Mouse (Mus musculus) thymus, adult 18-20 months (tissue): ENCODE data around the gene Pex14.

Experiments
- DNase-seq, 2 experiments: peaks; one replicate each; pipeline ENCODE4 v3.0.0; 2022; ENCODE audit warnings: mixed read lengths in 2 of 2

Pex14 gene

GRCm38 (mm10) chr4:148982274-148982673 lies 117.4 kb downstream of the Pex14 start:
- no peak for DNase-seq

- no peak for DNase-seq
Measured at GRCm38 (mm10) chr4:148979837-148980236, 119.8 kb downstream of the Pex14 start.

GRCm38 (mm10) chr4:148978926-148979325 lies 120.8 kb downstream of the Pex14 start:
- DNase-seq = no peak

GRCm38 (mm10) chr4:148978221-148978855 lies 121.3 kb downstream of the Pex14 start:
- no peak for DNase-seq

- DNase-seq = no peak
Measured at GRCm38 (mm10) chr4:148974833-148975232, 124.8 kb downstream of the Pex14 start.

- no peak for DNase-seq
Measured at GRCm38 (mm10) chr4:148973387-148973786, 126.3 kb downstream of the Pex14 start.

GRCm38 (mm10) chr4:148972707-148973106 lies 127.0 kb downstream of the Pex14 start:
- DNase-seq = no peak

GRCm38 (mm10) chr4:148971613-148972242 lies 127.9 kb downstream of the Pex14 start:
- no peak for DNase-seq

GRCm38 (mm10) chr4:148970742-148971141 lies 128.9 kb downstream of the Pex14 start:
- DNase-seq = no peak

- DNase-seq = no peak
Measured at GRCm38 (mm10) chr4:148969610-148970009, 130.1 kb downstream of the Pex14 start.

- DNase-seq = no peak
Measured at GRCm38 (mm10) chr4:148968859-148969258, 130.8 kb downstream of the Pex14 start.

- no peak for DNase-seq
Measured at GRCm38 (mm10) chr4:148966132-148966531, 133.5 kb downstream of the Pex14 start.

GRCm38 (mm10) chr4:148964541-148965310 lies 134.9 kb downstream of the Pex14 start:
- no peak for DNase-seq

GRCm38 (mm10) chr4:148962096-148962495 lies 137.6 kb downstream of the Pex14 start:
- DNase-seq = no peak

GRCm38 (mm10) chr4:148961081-148961480 lies 138.6 kb downstream of the Pex14 start:
- no peak for DNase-seq

GRCm38 (mm10) chr4:148960011-148960410 lies 139.7 kb downstream of the Pex14 start:
- DNase-seq = no peak

GRCm38 (mm10) chr4:148955131-148955813 lies 144.4 kb downstream of the Pex14 start:
- DNase-seq = no peak

GRCm38 (mm10) chr4:148952328-148953222 lies 147.1 kb downstream of the Pex14 start:
- DNase-seq = no peak

GRCm38 (mm10) chr4:148951821-148952291 lies 147.8 kb downstream of the Pex14 start:
- DNase-seq = no peak

GRCm38 (mm10) chr4:148950932-148951650 lies 148.6 kb downstream of the Pex14 start:
- DNase-seq = no peak

- DNase-seq = no peak
Measured at GRCm38 (mm10) chr4:148950487-148950886, 149.2 kb downstream of the Pex14 start.
